Mouse (Mus musculus) cerebellum, adult 2 months (tissue): ENCODE measurements around the gene Crabp2.

Experiments
- CTCF ChIP-seq: fragments of 200-500 bp; IDR thresholded peaks from 2 replicates; pipeline ENCODE4 v1.5.1; 2011; ENCODE audit warnings: low read depth, mild to moderate bottlenecking, control low read depth, low read length, moderate library complexity, borderline replicate concordance; ENCODE audit not compliant: insufficient read depth
- POLR2A ChIP-seq: fragments of 200-500 bp; IDR thresholded peaks from 2 replicates; pipeline ENCODE4 v1.6.1; 2011; ENCODE audit warnings: low read length, control low read depth, borderline replicate concordance; ENCODE audit not compliant: insufficient read depth

GRCm38 (mm10) chr3:87946541-87946860 is 2.0 kb upstream of the Crabp2 start:
- TF ChIP-seq CTCF: no peak
- no peak for TF ChIP-seq POLR2A
